Mouse (Mus musculus) gastrocnemius, postnatal 14 days (tissue): ENCODE data around the gene Gnb4. TPM values are rescaled to one million over a fixed set of nuclear protein-coding genes. Genes with fewer than 3 reads are reported as not detected.
A peak's percentile ranks its signal among the peaks of the same experiment; 100 is the strongest.

Experiments used
- DNase-seq: peaks from one replicate; pipeline ENCODE4 v3.0.0; 2021; ENCODE audit warnings: mixed read lengths
- intact Hi-C: fragments of 180-260 bp; cut with DNase I; formaldehyde crosslinking; loops from one replicate; pipeline ENCODE4 v1.15.1; 2025; ENCODE audit warnings: low total_unique reads
- total RNA-seq, 2 experiments: library from RNA; stranded (reverse); gene quantifications; 2 replicates each; pipeline ENCODE4 v1.2.3; 2021

Gene Gnb4
- total RNA-seq, 2 experiments from 2014 or later = 14.8 to 18.8 TPM

GRCm38 (mm10) chr3:32537556-32537955 lies 78.8 kb downstream of the Gnb4 start:
- intact Hi-C loops = no loop called here
- peak; percentile 45 for DNase-seq

GRCm38 (mm10) chr3:32535692-32536091 lies 80.7 kb downstream of the Gnb4 start:
- DNase-seq = no peak
- intact Hi-C loops = no loop called here

Other genes starting within 250 kb of the Gnb4 start
- 10 to 100 TPM; 36.9 to 40.9 TPM for gene Pik3ca, start 218.9 kb downstream of the Gnb4 start, total RNA-seq
- not detected for gene Kcnmb3, start 124.4 kb downstream of the Gnb4 start, total RNA-seq
- 10 to 100 TPM; 17.9 to 19.8 TPM for gene Zfp639, start 106.3 kb downstream of the Gnb4 start, total RNA-seq
- 100 to 1,000 TPM; 112 to 137 TPM for gene Mfn1, start 87.1 kb downstream of the Gnb4 start, total RNA-seq
- 10 to 100 TPM; 19.6 to 20.2 TPM for gene Actl6a, start 89.7 kb upstream of the Gnb4 start, total RNA-seq
- 100 to 1,000 TPM; 471 to 544 TPM for gene Ndufb5, start 120.4 kb upstream of the Gnb4 start, total RNA-seq
- 10 to 100 TPM; 36.0 to 36.2 TPM for gene Mrpl47, start 121.0 kb upstream of the Gnb4 start, total RNA-seq
- gene Usp13, start 201.0 kb upstream of the Gnb4 start, total RNA-seq = 100 to 1,000 TPM; 154 to 157 TPM